Mouse (Mus musculus) forebrain, embryonic 15.5 days (tissue): ENCODE data around the gene Esm1. TPM values are rescaled to one million over a fixed set of nuclear protein-coding genes. Genes with fewer than 3 reads are reported as not detected.
"Not testable (repeated sequence)": the region's sequence is repeated elsewhere in the genome, so short reads cannot be mapped to it uniquely, and the experiment has no call there.

Experiments
- ATAC-seq: fragments of 200-750 bp; cut with Nextera tagmentation; replicated peaks from 2 replicates; pipeline ENCODE4 v1.8.0; 2017; ENCODE audit warnings: mild to moderate bottlenecking, moderate TSS enrichment, moderate library complexity
- H3K27ac ChIP-seq: fragments of 300-500 bp; sonication (generic); replicated peaks from 2 replicates; pipeline ENCODE4 v1.5.1; 2015; ENCODE audit warnings: mild to moderate bottlenecking, inconsistent platforms
- H3K27me3 ChIP-seq: fragments of 300-500 bp; sonication (generic); 2 replicates; pipeline ENCODE4 v1.6.1; 2015; ENCODE audit warnings: inconsistent platforms
- H3K36me3 ChIP-seq: fragments of 300-500 bp; sonication (generic); 2 replicates; pipeline ENCODE4 v1.6.1; 2015; ENCODE audit warnings: mild to moderate bottlenecking, inconsistent platforms
- H3K4me1 ChIP-seq: fragments of 300-500 bp; sonication (generic); 2 replicates; pipeline ENCODE4 v1.6.1; 2015; ENCODE audit warnings: inconsistent platforms
- H3K4me2 ChIP-seq: fragments of 300-500 bp; sonication (generic); replicated peaks from 2 replicates; pipeline ENCODE4 v1.6.1; 2015; ENCODE audit warnings: mild to moderate bottlenecking, inconsistent platforms
- H3K4me3 ChIP-seq: fragments of 300-500 bp; sonication (generic); 2 replicates; pipeline ENCODE4 v1.5.1; 2015; ENCODE audit warnings: mild to moderate bottlenecking, inconsistent platforms
- H3K9ac ChIP-seq: fragments of 300-500 bp; sonication (generic); replicated peaks from 2 replicates; pipeline ENCODE4 v1.6.1; 2015; ENCODE audit warnings: mild to moderate bottlenecking, inconsistent platforms
- H3K9me3 ChIP-seq: fragments of 300-500 bp; sonication (generic); 2 replicates; pipeline ENCODE4 v1.6.1; 2016; ENCODE audit warnings: inconsistent platforms
- WGBS: fragments of 180-500 bp; shearing (Covaris S2); methylation state at CpG from one replicate; pipeline ENCODE4 v1.1.7; 2015; ENCODE audit warnings: mixed read lengths; 5-methylcytosine and 5-hydroxymethylcytosine counted together
- polyA plus RNA-seq: library from polyadenylated mRNA; unstranded; fragments of >200 nt; fragmentation: Nextera tagmentation; extraction: Ambion mirVana; gene quantifications from 2 replicates; pipeline ENCODE4 v1.2.1, GENCODE M21; 2015

The Esm1 gene
- polyA plus RNA-seq, 1 experiment from 2014 or later: 5.8 TPM

- H3K36me3 ChIP-seq, H3K9me3 ChIP-seq, H3K27me3 ChIP-seq, H3K27ac ChIP-seq, H3K9ac ChIP-seq, H3K4me2 ChIP-seq, H3K4me1 ChIP-seq, ATAC-seq, H3K4me3 ChIP-seq: not testable (repeated sequence)
- WGBS: 86% methylated on average over 7 of the region's 7 CpGs
These were observed 43.1 kb downstream of the Esm1 start for GRCm38 (mm10) chr13:113252580-113252979.

- no peaks in the 10 kb centered on the region for H3K36me3 ChIP-seq
- H3K4me1 ChIP-seq: no peaks in the 10 kb centered on the region
- H3K27ac ChIP-seq: no peak overlapping the region
- H3K9ac ChIP-seq: no peak overlapping the region
- H3K27me3 ChIP-seq: no peaks in the 10 kb centered on the region
- no peak for ATAC-seq
- H3K4me2 ChIP-seq: no peak overlapping the region
- no peaks in the 10 kb centered on the region for H3K9me3 ChIP-seq
- 91% methylated on average over 2 of the region's 2 CpGs for WGBS
- no peak overlapping the region for H3K4me3 ChIP-seq
These were observed 47.3 kb downstream of the Esm1 start for GRCm38 (mm10) chr13:113256766-113257165.

- H3K9me3 ChIP-seq: no peaks in the 10 kb centered on the region
- no peaks in the 10 kb centered on the region for H3K27me3 ChIP-seq
- no peak overlapping the region for H3K9ac ChIP-seq
- H3K36me3 ChIP-seq: no peaks in the 10 kb centered on the region
- no peak overlapping the region for H3K27ac ChIP-seq
- WGBS: 45% methylated on average over 5 of the region's 5 CpGs
- no peaks in the 10 kb centered on the region for H3K4me1 ChIP-seq
- no peak overlapping the region for H3K4me2 ChIP-seq
- H3K4me3 ChIP-seq: no peak overlapping the region
- ATAC-seq: no peak
These were observed 47.7 kb downstream of the Esm1 start for GRCm38 (mm10) chr13:113257190-113257589.

GRCm38 (mm10) chr13:113259237-113259636, 49.8 kb downstream of the Esm1 start:
- Histone ChIP-seq H3K4me1 (peaks cover 6% of the 10 kb centered on the region), H3K36me3 (no peaks in the 10 kb centered on the region), H3K4me2 (no peak overlapping the region), H3K9ac (no peak overlapping the region), H3K4me3 (no peak overlapping the region), H3K27me3 (no peaks in the 10 kb centered on the region), H3K9me3 (no peaks in the 10 kb centered on the region), H3K27ac (no peak overlapping the region)
- WGBS: 91% methylated on average over 5 of the region's 5 CpGs
- ATAC-seq: no peak

- H3K9ac ChIP-seq: no peak overlapping the region
- 46% methylated on average over 12 of the region's 12 CpGs for WGBS
- H3K27ac ChIP-seq: no peak overlapping the region
- no peak overlapping the region for H3K4me3 ChIP-seq
- peak; percentile 66 for ATAC-seq
- H3K36me3 ChIP-seq: no peaks in the 10 kb centered on the region
- H3K27me3 ChIP-seq: no peaks in the 10 kb centered on the region
- H3K9me3 ChIP-seq: no peaks in the 10 kb centered on the region
- H3K4me1 ChIP-seq: peaks cover 6% of the 10 kb centered on the region
- H3K4me2 ChIP-seq: no peak overlapping the region
These were observed 53.4 kb downstream of the Esm1 start for GRCm38 (mm10) chr13:113262822-113263221.

GRCm38 (mm10) chr13:113265257-113265656, 55.8 kb downstream of the Esm1 start:
- WGBS: 28% methylated on average over 13 of the region's 13 CpGs
- no peak overlapping the region for H3K9ac ChIP-seq

GRCm38 (mm10) chr13:113266495-113266951, 57.1 kb downstream of the Esm1 start:
- 27% methylated on average over 9 of the region's 9 CpGs for WGBS
- no peak overlapping the region for H3K4me3 ChIP-seq
- peaks cover 6% of the 10 kb centered on the region for H3K4me1 ChIP-seq
- no peaks in the 10 kb centered on the region for H3K36me3 ChIP-seq
- no peak overlapping the region for H3K4me2 ChIP-seq
- H3K27ac ChIP-seq: no peak overlapping the region
- no peaks in the 10 kb centered on the region for H3K9me3 ChIP-seq
- no peak overlapping the region for H3K9ac ChIP-seq
- peak; percentile 30; the same call in 1 of the 2 replicates for ATAC-seq
- H3K27me3 ChIP-seq: no peaks in the 10 kb centered on the region

More at GRCm38 (mm10) chr13:113265257-113265656, 55.8 kb downstream of the Esm1 start:
- Histone ChIP-seq H3K4me1 (peaks cover 6% of the 10 kb centered on the region), H3K4me3 (no peak overlapping the region), H3K36me3 (no peaks in the 10 kb centered on the region), H3K27ac (no peak overlapping the region), H3K27me3 (no peaks in the 10 kb centered on the region), H3K4me2 (no peak overlapping the region), H3K9me3 (no peaks in the 10 kb centered on the region)
- no peak for ATAC-seq

- no peaks in the 10 kb centered on the region for H3K9me3 ChIP-seq
- H3K27me3 ChIP-seq: no peaks in the 10 kb centered on the region
- no peak for ATAC-seq
- H3K4me1 ChIP-seq: peaks cover 6% of the 10 kb centered on the region
- H3K4me2 ChIP-seq: no peak overlapping the region
- H3K4me3 ChIP-seq: no peak overlapping the region
- no peaks in the 10 kb centered on the region for H3K36me3 ChIP-seq
- WGBS: 79% methylated on average over 3 of the region's 3 CpGs
- H3K27ac ChIP-seq: no peak overlapping the region
- no peak overlapping the region for H3K9ac ChIP-seq
These were observed 57.7 kb downstream of the Esm1 start for GRCm38 (mm10) chr13:113267204-113267603.

Other genes with a start within 250 kb of the Esm1 start
- 1.2 and 2.3 TPM in 2 replicates for gene Ccno, start 221.9 kb upstream of the Esm1 start, polyA plus RNA-seq
- gene Mcidas, start 215.8 kb upstream of the Esm1 start, polyA plus RNA-seq: 0.69 and 1.1 TPM in 2 replicates
- 0.52 and 0.64 TPM in 2 replicates for gene Cdc20b, start 174.5 kb upstream of the Esm1 start, polyA plus RNA-seq
- gene Gpx8, start 163.2 kb upstream of the Esm1 start, polyA plus RNA-seq: 43.9 and 47.7 TPM in 2 replicates
- gene Gzma, start 108.7 kb upstream of the Esm1 start, polyA plus RNA-seq: not detected in 2 replicates
- gene Gzmk, start 16.2 kb downstream of the Esm1 start, polyA plus RNA-seq: 0.19 TPM in 1 of 2 replicates, not detected in the other
- 0.48 and 0.54 TPM in 2 replicates for gene BC067074, start 83.5 kb downstream of the Esm1 start, polyA plus RNA-seq